Mouse (Mus musculus) liver, embryonic 11.5 days (tissue): ENCODE measurements around the gene Slc26a1. TPM values are rescaled to one million over a fixed set of nuclear protein-coding genes. Genes with fewer than 3 reads are reported as not detected.

ENCODE experiments used
- ATAC-seq: fragments of 200-750 bp; cut with Nextera tagmentation; replicated peaks from 2 replicates; pipeline ENCODE4 v1.8.0; 2017; ENCODE audit warnings: moderate number of reproducible peaks, mild to moderate bottlenecking, moderate TSS enrichment, moderate library complexity; ENCODE audit not compliant: low FRiP score
- DNase-seq: peaks from one replicate; pipeline ENCODE4 v3.0.0-alpha.2; 2017; ENCODE audit warnings: low spot score
- H3K27ac ChIP-seq: fragments of 300-500 bp; sonication (generic); 2 replicates; pipeline ENCODE4 v1.5.1; 2014; ENCODE audit warnings: mild to moderate bottlenecking, low read depth, low read length, control low read depth
- H3K27me3 ChIP-seq: fragments of 300-500 bp; sonication (generic); replicated peaks from 2 replicates; pipeline ENCODE4 v1.6.1; 2014; ENCODE audit warnings: low read length, mixed read lengths; ENCODE audit not compliant: control insufficient read depth, insufficient read depth
- H3K36me3 ChIP-seq: fragments of 300-500 bp; sonication (generic); 2 replicates; pipeline ENCODE4 v1.6.1; 2014; ENCODE audit warnings: mild to moderate bottlenecking, low read length, moderate library complexity, mixed read lengths; ENCODE audit not compliant: control insufficient read depth, insufficient read depth
- H3K4me1 ChIP-seq: fragments of 300-500 bp; sonication (generic); replicated peaks from 2 replicates; pipeline ENCODE4 v1.6.1; 2014; ENCODE audit warnings: low read length, mixed read lengths; ENCODE audit not compliant: control insufficient read depth, insufficient read depth
- H3K4me2 ChIP-seq: fragments of 300-500 bp; sonication (generic); 2 replicates; pipeline ENCODE4 v1.6.1; 2014; ENCODE audit warnings: mild to moderate bottlenecking, control low read depth, moderate library complexity
- H3K4me3 ChIP-seq: fragments of 300-500 bp; sonication (generic); 2 replicates; pipeline ENCODE4 v1.5.1; 2014; ENCODE audit warnings: low read depth, low read length, control low read depth
- H3K9ac ChIP-seq: fragments of 300-500 bp; sonication (generic); 2 replicates; pipeline ENCODE4 v1.6.1; 2014; ENCODE audit warnings: low read depth, low read length, control low read depth
- H3K9me3 ChIP-seq: fragments of 300-500 bp; sonication (generic); 2 replicates; pipeline ENCODE4 v1.6.1; 2016; ENCODE audit warnings: low read length, inconsistent platforms, mixed read lengths; ENCODE audit not compliant: control insufficient read depth
- WGBS: fragments of 180-500 bp; shearing (Covaris S2); extraction: QIAGEN DNeasy Blood & Tissue Kit; methylation state at CpG from one replicate; pipeline ENCODE4 v1.1.7; 2014; 5-methylcytosine and 5-hydroxymethylcytosine counted together
- polyA plus RNA-seq: library from polyadenylated mRNA; unstranded; fragments of >200 nt; fragmentation: Nextera tagmentation; extraction: Ambion mirVana; gene quantifications from 2 replicates; pipeline ENCODE4 v1.2.1, GENCODE M21; 2014

The Slc26a1 gene
- polyA plus RNA-seq, 1 experiment from 2014 or later = 11.6 TPM

- peak overlapping the region; percentile 61 for H3K4me3 ChIP-seq
- ATAC-seq = no peak
- H3K27ac ChIP-seq = peak overlapping the region; percentile 69; the same call in 1 of the 2 replicates
Observed at GRCm38 (mm10) chr5:108668387-108668932, 6.9 kb downstream of the Slc26a1 start.

GRCm38 (mm10) chr5:108667370-108667769, 8.0 kb downstream of the Slc26a1 start:
- no peak for DNase-seq
- no peak overlapping the region for H3K4me3 ChIP-seq
- peaks cover 9% of the 10 kb centered on the region for H3K36me3 ChIP-seq
- H3K9ac ChIP-seq = no peak overlapping the region
- peaks cover 9% of the 10 kb centered on the region for H3K4me1 ChIP-seq
- no peaks in the 10 kb centered on the region for H3K9me3 ChIP-seq
- H3K4me2 ChIP-seq = no peak overlapping the region
- H3K27ac ChIP-seq = no peak overlapping the region
- no peak for ATAC-seq
- H3K27me3 ChIP-seq = no peaks in the 10 kb centered on the region
- 72% methylated on average over 2 of the region's 2 CpGs for WGBS

More at GRCm38 (mm10) chr5:108668387-108668932, 6.9 kb downstream of the Slc26a1 start:
- Histone ChIP-seq H3K9me3 (no peaks in the 10 kb centered on the region), H3K4me1 (peaks cover 9% of the 10 kb centered on the region), H3K36me3 (peaks cover 16% of the 10 kb centered on the region), H3K9ac (peak overlapping the region; percentile 74), H3K4me2 (peak overlapping the region; percentile 86), H3K27me3 (no peaks in the 10 kb centered on the region)
- 16% methylated on average over 3 of the region's 3 CpGs for WGBS
- DNase-seq = no peak

- Histone ChIP-seq H3K4me1 (peaks cover 4% of the 10 kb centered on the region), H3K36me3 (no peaks in the 10 kb centered on the region), H3K27me3 (no peaks in the 10 kb centered on the region), H3K9me3 (no peaks in the 10 kb centered on the region), H3K4me3 (no peak overlapping the region), H3K27ac (no peak overlapping the region), H3K9ac (no peak overlapping the region), H3K4me2 (no peak overlapping the region)
- ATAC-seq (no peak), DNase-seq (no peak)
- WGBS = 42% methylated on average over 3 of the region's 3 CpGs
Observed at GRCm38 (mm10) chr5:108665066-108665465, 10.3 kb downstream of the Slc26a1 start.

GRCm38 (mm10) chr5:108662772-108663171, 12.6 kb downstream of the Slc26a1 start:
- Histone ChIP-seq H3K27ac (no peak overlapping the region), H3K36me3 (no peaks in the 10 kb centered on the region), H3K27me3 (no peaks in the 10 kb centered on the region), H3K4me1 (peaks cover 9% of the 10 kb centered on the region), H3K4me3 (no peak overlapping the region), H3K4me2 (no peak overlapping the region), H3K9me3 (no peaks in the 10 kb centered on the region), H3K9ac (no peak overlapping the region)
- ATAC-seq (no peak), DNase-seq (no peak)
- WGBS = 80% methylated on average over 4 of the region's 4 CpGs

- peak; percentile 85 for DNase-seq
- WGBS = 15% methylated on average over 36 of the region's 36 CpGs
Observed at GRCm38 (mm10) chr5:108660632-108661268, 14.6 kb downstream of the Slc26a1 start.

GRCm38 (mm10) chr5:108659698-108660631, 15.4 kb downstream of the Slc26a1 start, which contains the start of gene Idua:
Gene Idua, plus strand, starts transcription at chr5:108660331.
- WGBS = 10% methylated on average over 24 of the region's 24 CpGs
- DNase-seq = no peak
- peak within 1 kb of the TSS; percentile 84 for H3K4me3 ChIP-seq
- H3K27me3 ChIP-seq = no peaks in the 10 kb centered on the region
- H3K9me3 ChIP-seq = no peaks in the 10 kb centered on the region
- peak within 1 kb of the TSS; percentile 28; the same call in 1 of the 2 replicates for H3K27ac ChIP-seq
- H3K4me2 ChIP-seq = peak within 1 kb of the TSS; percentile 76
- peaks cover 6% of the 10 kb centered on the region; the same call in 1 of the 2 replicates for H3K36me3 ChIP-seq
- peak; percentile 57 for ATAC-seq
- peaks cover 9% of the 10 kb centered on the region for H3K4me1 ChIP-seq
- peak within 1 kb of the TSS; percentile 83 for H3K9ac ChIP-seq

More at GRCm38 (mm10) chr5:108660632-108661268, 14.6 kb downstream of the Slc26a1 start:
- Histone ChIP-seq H3K36me3 (no peaks in the 10 kb centered on the region), H3K27me3 (no peaks in the 10 kb centered on the region), H3K4me1 (peaks cover 9% of the 10 kb centered on the region), H3K9me3 (no peaks in the 10 kb centered on the region), H3K27ac (peak overlapping the region; percentile 28; the same call in 1 of the 2 replicates), H3K9ac (peak overlapping the region; percentile 83), H3K4me2 (peak overlapping the region; percentile 76), H3K4me3 (peak overlapping the region; percentile 84)
- peak; percentile 99 for ATAC-seq

GRCm38 (mm10) chr5:108658611-108659010, 16.8 kb downstream of the Slc26a1 start:
- ATAC-seq (no peak), DNase-seq (no peak)
- Histone ChIP-seq H3K4me1 (peaks cover 9% of the 10 kb centered on the region), H3K9me3 (no peaks in the 10 kb centered on the region), H3K27ac (no peak overlapping the region), H3K27me3 (no peaks in the 10 kb centered on the region), H3K4me2 (no peak overlapping the region), H3K36me3 (peaks cover 13% of the 10 kb centered on the region; the same call in 1 of the 2 replicates), H3K9ac (no peak overlapping the region), H3K4me3 (no peak overlapping the region)
- WGBS = 93% methylated on average over 1 of the region's 1 CpGs

- Histone ChIP-seq H3K9me3 (no peaks in the 10 kb centered on the region), H3K4me1 (peaks cover 9% of the 10 kb centered on the region), H3K4me2 (no peak overlapping the region), H3K36me3 (peaks cover 23% of the 10 kb centered on the region), H3K9ac (no peak overlapping the region), H3K4me3 (no peak overlapping the region), H3K27ac (no peak overlapping the region), H3K27me3 (no peaks in the 10 kb centered on the region)
- DNase-seq (no peak), ATAC-seq (no peak)
- 79% methylated on average over 5 of the region's 5 CpGs for WGBS
Observed at GRCm38 (mm10) chr5:108657406-108657805, 18.0 kb downstream of the Slc26a1 start.
